Mouse (Mus musculus) intestine, embryonic 16.5 days (tissue): ENCODE results near the gene Cd47. TPM values are rescaled to one million over a fixed set of nuclear protein-coding genes. Genes with fewer than 3 reads are reported as not detected.

Experiments
- ATAC-seq: fragments of 200-750 bp; cut with Nextera tagmentation; 2 replicates; pipeline ENCODE4 v1.8.0; 2017; ENCODE audit warnings: moderate TSS enrichment, moderate library complexity
- H3K27ac ChIP-seq: fragments of 300-500 bp; sonication (generic); 2 replicates; pipeline ENCODE4 v1.5.1; 2014; ENCODE audit warnings: mild to moderate bottlenecking, low read length
- H3K27me3 ChIP-seq: fragments of 300-500 bp; sonication (generic); replicated peaks from 2 replicates; pipeline ENCODE4 v1.6.1; 2014; ENCODE audit warnings: low read length, control low read depth, mixed read lengths; ENCODE audit not compliant: control insufficient read depth, insufficient read depth
- H3K36me3 ChIP-seq: fragments of 300-500 bp; sonication (generic); 2 replicates; pipeline ENCODE4 v1.6.1; 2014; ENCODE audit warnings: low read length, control low read depth; ENCODE audit not compliant: control insufficient read depth, insufficient read depth
- H3K4me1 ChIP-seq: fragments of 300-500 bp; sonication (generic); 2 replicates; pipeline ENCODE4 v1.6.1; 2014; ENCODE audit warnings: low read length, control low read depth, mixed read lengths; ENCODE audit not compliant: control insufficient read depth, insufficient read depth
- H3K4me2 ChIP-seq: fragments of 300-500 bp; sonication (generic); 2 replicates; pipeline ENCODE4 v1.6.1; 2014; ENCODE audit warnings: low read depth, low read length, control low read depth
- H3K4me3 ChIP-seq: fragments of 300-500 bp; sonication (generic); 2 replicates; pipeline ENCODE4 v1.5.1; 2014; ENCODE audit warnings: mild to moderate bottlenecking, low read length
- H3K9ac ChIP-seq: fragments of 300-500 bp; sonication (generic); 2 replicates; pipeline ENCODE4 v1.6.1; 2014; ENCODE audit warnings: low read depth, low read length
- H3K9me3 ChIP-seq: fragments of 300-500 bp; sonication (generic); 2 replicates; pipeline ENCODE4 v1.6.1; 2016; ENCODE audit warnings: low read length, control low read depth; ENCODE audit not compliant: control insufficient read depth
- WGBS: fragments of 180-500 bp; shearing (Covaris S2); extraction: QIAGEN DNeasy Blood & Tissue Kit; methylation state at CpG from one replicate; pipeline ENCODE4 v1.1.7; 2014; 5-methylcytosine and 5-hydroxymethylcytosine counted together
- polyA plus RNA-seq: library from polyadenylated mRNA; unstranded; fragments of >200 nt; fragmentation: Nextera tagmentation; extraction: Ambion mirVana; gene quantifications from 2 replicates; pipeline ENCODE4 v1.2.1, GENCODE M21; 2015

Cd47 gene
- polyA plus RNA-seq, 1 experiment from 2014 or later, result 80.3 TPM

DNA sequence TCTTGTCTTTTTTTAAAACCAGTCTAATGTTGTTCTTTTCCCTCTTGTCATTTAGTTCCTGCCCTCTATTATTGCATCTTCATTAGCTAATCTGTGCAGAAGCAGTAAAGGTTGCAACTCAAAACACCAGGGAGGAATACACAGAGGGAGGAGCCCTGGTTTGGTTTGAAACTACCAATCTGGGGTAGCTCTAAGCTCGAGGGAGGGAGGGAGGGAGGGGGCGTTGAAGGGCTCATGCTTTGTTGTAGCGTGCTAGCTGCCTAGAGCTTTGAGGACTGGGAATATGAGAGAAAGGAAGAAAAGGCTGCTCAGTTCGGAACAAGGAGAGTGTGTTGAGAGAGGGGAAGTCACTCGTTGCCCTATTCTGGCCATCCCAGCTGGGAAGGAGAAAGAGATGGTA, 105.7 kb downstream of the Cd47 start:
- Histone ChIP-seq H3K9ac (no peak overlapping the region), H3K9me3 (no peaks in the 10 kb centered on the region), H3K4me3 (no peak overlapping the region), H3K27me3 (no peaks in the 10 kb centered on the region), H3K36me3 (peaks cover 2% of the 10 kb centered on the region; the same call in 1 of the 2 replicates), H3K4me2 (no peak overlapping the region), H3K27ac (peak overlapping the region; percentile 60), H3K4me1 (peaks cover 13% of the 10 kb centered on the region)
- WGBS, result 58% methylated on average over 5 of the region's 5 CpGs
- ATAC-seq, result 0 out of 2 replicates have a peak, but pooled peaks have one; percentile 2

DNA sequence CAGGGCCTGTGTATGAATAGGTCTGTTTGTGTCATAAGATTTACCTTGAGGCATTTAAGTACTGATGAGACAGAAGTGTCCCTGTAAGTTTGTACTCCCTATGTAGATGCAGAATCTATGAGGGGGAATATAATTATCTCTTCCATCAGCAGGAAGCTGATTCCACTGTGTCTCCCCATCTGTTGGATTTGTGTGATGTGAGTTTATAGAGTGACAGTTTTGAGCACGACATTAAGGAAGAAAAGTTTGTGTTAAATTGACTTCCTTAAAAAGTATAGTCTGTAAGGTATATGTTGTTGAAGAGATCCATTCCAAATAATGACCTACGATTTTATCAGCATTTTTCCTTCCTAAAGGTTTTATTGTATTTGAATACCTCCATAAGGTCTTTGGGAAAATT, 106.6 kb downstream of the Cd47 start:
- Histone ChIP-seq H3K9ac (no peak overlapping the region), H3K9me3 (no peaks in the 10 kb centered on the region), H3K27ac (no peak overlapping the region), H3K4me2 (no peak overlapping the region), H3K4me1 (peaks cover 13% of the 10 kb centered on the region), H3K4me3 (no peak overlapping the region), H3K36me3 (peaks cover 3% of the 10 kb centered on the region; the same call in 1 of the 2 replicates), H3K27me3 (no peaks in the 10 kb centered on the region)
- 78% methylated on average over 2 of the region's 2 CpGs for WGBS
- no peak for ATAC-seq

DNA sequence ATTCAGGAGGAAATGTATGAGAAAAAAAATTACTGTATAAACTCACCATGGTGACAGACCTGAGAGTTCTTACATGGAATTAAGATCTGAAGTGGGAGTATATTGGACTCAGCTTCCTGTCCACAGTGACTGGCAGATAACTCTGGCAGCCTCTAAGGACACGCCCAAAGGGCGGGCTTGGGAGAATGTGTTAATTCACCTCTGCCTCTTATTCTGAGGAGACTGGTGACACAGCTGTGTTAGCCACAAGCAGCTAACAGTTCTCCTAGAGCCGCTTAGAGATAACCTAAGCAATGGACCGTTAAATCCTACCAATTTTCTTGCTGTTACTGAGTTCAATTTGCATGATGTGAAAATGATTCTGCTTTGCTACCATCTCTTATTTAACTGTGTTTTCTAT, 107.0 kb downstream of the Cd47 start:
- Histone ChIP-seq H3K4me2 (no peak overlapping the region), H3K9me3 (no peaks in the 10 kb centered on the region), H3K27ac (no peak overlapping the region), H3K4me1 (peaks cover 13% of the 10 kb centered on the region), H3K36me3 (peaks cover 3% of the 10 kb centered on the region; the same call in 1 of the 2 replicates), H3K4me3 (no peak overlapping the region), H3K27me3 (no peaks in the 10 kb centered on the region), H3K9ac (no peak overlapping the region)
- WGBS, result 42% methylated on average over 4 of the region's 4 CpGs
- ATAC-seq, result peak; percentile 81

DNA sequence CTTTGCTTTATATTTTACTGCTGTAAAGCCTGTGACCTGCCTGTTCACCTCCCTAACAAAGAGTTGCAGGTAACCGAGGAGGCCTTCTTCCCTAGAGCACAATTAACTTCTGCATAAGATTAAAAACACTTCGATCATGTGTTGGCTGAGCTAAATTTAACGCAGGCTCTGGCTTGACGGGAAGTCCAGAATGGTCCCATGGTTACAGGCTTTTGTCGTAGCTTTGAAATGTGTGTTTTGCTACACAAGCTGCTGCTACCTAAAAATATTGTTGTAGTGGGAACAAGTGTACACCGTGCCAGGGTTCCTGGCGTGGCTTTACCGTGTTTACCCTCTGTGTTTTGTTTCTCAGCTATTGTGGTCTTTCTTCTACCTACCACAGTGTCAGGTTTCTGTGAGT, 109.2 kb downstream of the Cd47 start:
- 71% methylated on average over 8 of the region's 8 CpGs for WGBS
- Histone ChIP-seq H3K4me1 (peaks cover 13% of the 10 kb centered on the region), H3K36me3 (peaks cover 3% of the 10 kb centered on the region; the same call in 1 of the 2 replicates), H3K4me3 (no peak overlapping the region), H3K27ac (no peak overlapping the region), H3K27me3 (no peaks in the 10 kb centered on the region), H3K9me3 (no peaks in the 10 kb centered on the region), H3K9ac (no peak overlapping the region), H3K4me2 (no peak overlapping the region)
- no peak for ATAC-seq

DNA sequence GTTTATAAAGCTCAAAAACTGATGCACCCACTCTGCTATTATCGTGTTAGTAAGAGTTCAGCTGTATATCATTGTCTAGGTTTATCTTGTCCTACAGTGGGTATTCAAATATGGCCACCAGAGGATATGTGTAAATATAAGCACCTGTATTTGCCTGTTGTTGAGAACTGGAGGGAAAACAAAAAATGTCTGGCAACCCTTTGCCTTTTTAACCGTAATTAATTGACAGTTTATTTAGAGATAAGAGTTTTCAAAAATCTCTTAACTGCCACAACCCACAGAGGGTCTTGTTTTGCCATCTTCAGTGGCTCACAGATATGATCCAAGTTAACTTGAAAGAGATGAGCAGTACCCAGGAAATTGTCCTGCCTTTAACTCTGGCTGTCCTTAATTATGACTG, 113.8 kb downstream of the Cd47 start:
- peaks cover 3% of the 10 kb centered on the region; the same call in 1 of the 2 replicates for H3K36me3 ChIP-seq
- H3K4me2 ChIP-seq, result no peak overlapping the region
- ATAC-seq, result no peak
- no peaks in the 10 kb centered on the region for H3K4me1 ChIP-seq
- H3K9me3 ChIP-seq, result no peaks in the 10 kb centered on the region
- no peak overlapping the region for H3K9ac ChIP-seq
- 77% methylated on average over 2 of the region's 2 CpGs for WGBS
- no peak overlapping the region for H3K27ac ChIP-seq
- no peaks in the 10 kb centered on the region for H3K27me3 ChIP-seq
- H3K4me3 ChIP-seq, result no peak overlapping the region

DNA sequence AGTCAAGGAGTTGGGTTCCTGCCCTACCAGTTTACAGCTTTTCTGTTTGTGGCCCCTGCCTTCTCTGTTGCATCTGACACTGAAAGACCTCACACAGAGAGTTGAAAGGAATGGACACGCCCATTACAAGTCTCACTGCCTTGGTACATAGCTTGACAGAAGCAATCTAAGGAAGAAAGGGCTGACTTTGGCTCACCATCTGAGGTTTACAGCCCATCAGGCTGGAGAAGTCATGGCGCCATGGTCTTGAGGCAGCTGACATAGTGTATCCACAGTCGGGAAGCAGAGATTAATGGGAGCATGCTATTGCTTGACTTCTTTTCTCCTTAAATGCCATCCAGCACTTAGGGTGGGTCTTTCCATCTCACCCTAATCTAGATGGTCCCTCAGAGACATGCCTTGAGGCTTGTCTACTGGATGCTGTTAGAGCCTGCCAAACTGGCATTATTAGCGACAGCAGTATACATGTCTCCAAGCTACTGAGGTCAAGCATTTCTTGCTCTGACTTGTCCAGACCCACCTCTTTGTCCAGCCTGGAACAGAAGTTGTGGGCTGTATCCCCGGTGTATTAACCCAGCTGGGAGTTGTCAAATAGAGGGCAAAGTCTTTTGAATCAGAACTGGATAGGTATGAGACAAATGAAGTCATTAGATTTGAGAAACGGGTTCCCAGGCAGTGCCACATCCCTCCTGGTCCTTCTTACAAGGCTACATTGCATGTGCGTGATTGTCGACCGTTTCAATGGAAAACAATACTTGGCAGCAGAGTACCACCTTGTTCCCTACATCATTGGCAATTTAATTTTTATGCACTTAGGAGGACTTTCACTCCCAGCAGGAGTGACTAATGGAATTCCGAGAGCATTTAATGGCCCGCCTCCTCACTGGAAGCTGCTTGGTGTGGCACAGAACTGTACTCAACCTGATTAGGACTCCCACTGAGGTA, 115.5 kb downstream of the Cd47 start:
- Histone ChIP-seq H3K27ac (no peak overlapping the region), H3K9ac (no peak overlapping the region), H3K4me1 (no peaks in the 10 kb centered on the region), H3K36me3 (peaks cover 3% of the 10 kb centered on the region; the same call in 1 of the 2 replicates), H3K4me2 (no peak overlapping the region), H3K27me3 (no peaks in the 10 kb centered on the region), H3K9me3 (no peaks in the 10 kb centered on the region), H3K4me3 (no peak overlapping the region)
- no peak for ATAC-seq
- WGBS, result 88% methylated on average over 11 of the region's 11 CpGs

DNA sequence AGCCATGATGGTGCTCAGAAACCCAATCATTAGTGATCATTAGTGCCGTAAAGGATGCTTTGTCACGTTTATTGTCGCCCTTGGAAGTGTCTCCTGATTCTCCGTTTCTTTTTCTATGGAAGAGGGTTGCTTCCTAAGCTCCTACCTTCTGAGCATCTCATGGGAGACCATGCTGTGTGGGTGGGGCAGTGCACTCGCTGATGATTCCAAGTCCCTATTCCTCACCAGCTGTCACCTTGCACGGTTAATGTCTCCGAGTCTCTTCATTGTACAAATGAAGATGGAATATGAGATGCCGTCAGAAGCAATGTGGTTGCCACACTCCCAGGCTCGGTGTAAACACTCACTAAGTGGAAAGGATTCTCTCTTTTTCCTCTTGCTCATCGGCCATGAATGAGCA, 119.9 kb downstream of the Cd47 start:
- ATAC-seq, result no peak

DNA sequence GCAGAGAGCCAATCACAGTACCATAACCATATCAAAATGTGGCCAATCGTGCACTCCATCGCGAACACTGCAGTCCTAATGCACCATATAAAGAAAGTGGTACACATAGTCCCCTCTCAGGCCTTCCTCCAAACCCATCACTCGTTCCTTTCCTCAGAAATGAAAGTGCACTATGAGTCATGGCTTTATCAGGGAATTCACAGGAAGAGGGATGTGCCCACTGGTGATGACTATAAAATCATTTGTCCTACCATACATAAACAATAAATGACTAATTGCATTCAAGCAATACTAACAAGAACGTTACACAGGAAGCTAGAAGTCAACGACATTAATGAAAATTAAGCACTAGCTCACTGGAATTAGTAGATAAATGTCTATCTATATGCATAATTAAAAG, 121.3 kb downstream of the Cd47 start:
- Histone ChIP-seq H3K4me2 (no peak overlapping the region), H3K9me3 (no peaks in the 10 kb centered on the region), H3K36me3 (no peaks in the 10 kb centered on the region), H3K4me3 (no peak overlapping the region), H3K9ac (no peak overlapping the region), H3K4me1 (peaks cover 6% of the 10 kb centered on the region; the same call in 1 of the 2 replicates), H3K27ac (no peak overlapping the region), H3K27me3 (no peaks in the 10 kb centered on the region)
- no peak for ATAC-seq
- 72% methylated on average over 6 of the region's 6 CpGs for WGBS

More for the DNA sequence above, 119.9 kb downstream of the Cd47 start:
- Histone ChIP-seq H3K27ac (no peak overlapping the region), H3K36me3 (no peaks in the 10 kb centered on the region), H3K4me1 (peaks cover 6% of the 10 kb centered on the region; the same call in 1 of the 2 replicates), H3K9me3 (no peaks in the 10 kb centered on the region), H3K27me3 (no peaks in the 10 kb centered on the region), H3K4me3 (no peak overlapping the region), H3K4me2 (no peak overlapping the region), H3K9ac (no peak overlapping the region)
- 80% methylated on average over 10 of the region's 10 CpGs for WGBS

DNA sequence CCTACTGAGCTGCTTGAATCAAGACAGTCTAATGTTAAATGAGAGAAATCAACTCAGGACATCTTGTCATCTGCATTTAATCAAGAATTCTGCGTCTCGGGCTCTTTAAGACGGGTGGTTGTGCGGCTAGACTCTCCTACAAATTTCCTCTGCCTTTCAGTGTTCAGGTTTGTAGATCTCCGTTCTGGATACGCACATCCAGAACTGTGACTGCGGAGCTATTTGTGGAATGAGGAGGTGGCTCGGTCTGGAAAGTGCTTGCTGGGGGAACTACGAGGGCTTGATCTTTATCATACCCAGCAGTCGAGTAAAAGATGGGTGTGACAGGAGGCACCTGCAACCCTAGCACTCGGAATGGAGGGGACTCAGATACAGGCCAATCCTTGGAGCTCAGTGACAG, 121.8 kb downstream of the Cd47 start:
- H3K4me3 ChIP-seq, result no peak overlapping the region
- no peak overlapping the region for H3K27ac ChIP-seq
- no peaks in the 10 kb centered on the region for H3K27me3 ChIP-seq
- H3K4me1 ChIP-seq, result peaks cover 6% of the 10 kb centered on the region; the same call in 1 of the 2 replicates
- WGBS, result 64% methylated on average over 11 of the region's 11 CpGs
- ATAC-seq, result 0 out of 2 replicates have a peak, but pooled peaks have one; percentile 45
- no peak overlapping the region for H3K9ac ChIP-seq
- no peaks in the 10 kb centered on the region for H3K9me3 ChIP-seq
- H3K4me2 ChIP-seq, result no peak overlapping the region
- H3K36me3 ChIP-seq, result no peaks in the 10 kb centered on the region
